Mouse (Mus musculus) R1 (cell line): Measurements from ENCODE around the gene Pak6.
"Not testable (repeated sequence)": the region's sequence is repeated elsewhere in the genome, so short reads cannot be mapped to it uniquely, and the experiment has no call there.

ENCODE experiments used
- DNase-seq: peaks from one replicate; pipeline ENCODE4 v3.0.0-alpha.2; 2018; ENCODE audit warnings: low read depth, low spot score

Pak6 gene

GRCm38 (mm10) chr2:118662902-118663803 lies at the start of gene Pak6:
Pak6 (plus strand) TSS chr2:118663303.
- peak; percentile 77 for DNase-seq

- DNase-seq: no peak
Measured at GRCm38 (mm10) chr2:118618013-118618412, 45.1 kb upstream of the Pak6 start.

DNA sequence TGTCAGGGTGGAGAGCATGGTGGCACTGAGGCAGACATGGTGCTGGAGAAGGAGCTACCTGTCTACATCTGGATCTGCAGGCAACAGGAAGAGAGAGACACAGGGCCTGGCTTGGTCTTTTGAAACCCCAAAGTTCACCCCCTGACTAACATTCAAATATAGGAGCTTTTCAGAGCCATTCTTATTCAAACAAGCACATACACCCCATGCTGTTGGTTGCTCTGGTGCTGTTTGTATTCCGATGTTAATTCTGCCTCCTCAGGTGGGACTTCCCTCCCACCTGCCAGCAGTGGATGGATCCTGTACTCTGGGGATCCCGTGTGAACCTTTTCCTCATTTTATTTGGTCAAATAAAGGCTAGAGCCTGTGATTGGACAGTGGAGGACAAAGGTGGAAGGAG lies 43.0 kb upstream of the Pak6 start:
- DNase-seq: peak; percentile 90

DNA sequence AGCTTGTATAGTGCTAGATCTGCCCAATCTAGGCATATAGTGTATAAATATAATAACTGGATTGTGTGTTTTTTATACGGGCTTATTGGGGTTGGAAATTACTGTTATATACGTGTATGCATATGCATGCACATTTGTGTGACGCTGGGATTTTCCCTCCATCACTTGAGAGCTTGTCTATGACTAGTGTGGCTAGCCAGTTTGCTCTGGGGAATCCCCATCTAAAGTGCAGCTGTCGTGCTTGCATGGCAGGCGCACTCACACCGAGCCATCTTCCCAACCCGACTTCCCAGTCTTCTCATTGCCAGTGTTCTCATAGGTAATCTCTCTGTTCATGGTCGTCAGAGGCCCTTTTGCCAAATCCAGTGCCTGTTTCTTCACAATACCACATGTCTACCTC lies 42.5 kb upstream of the Pak6 start:
- DNase-seq: peak; percentile 32

- no peak for DNase-seq
Measured at GRCm38 (mm10) chr2:118629276-118629675, 33.8 kb upstream of the Pak6 start.

GRCm38 (mm10) chr2:118633441-118633840 lies 29.7 kb upstream of the Pak6 start:
- DNase-seq: no peak

DNA sequence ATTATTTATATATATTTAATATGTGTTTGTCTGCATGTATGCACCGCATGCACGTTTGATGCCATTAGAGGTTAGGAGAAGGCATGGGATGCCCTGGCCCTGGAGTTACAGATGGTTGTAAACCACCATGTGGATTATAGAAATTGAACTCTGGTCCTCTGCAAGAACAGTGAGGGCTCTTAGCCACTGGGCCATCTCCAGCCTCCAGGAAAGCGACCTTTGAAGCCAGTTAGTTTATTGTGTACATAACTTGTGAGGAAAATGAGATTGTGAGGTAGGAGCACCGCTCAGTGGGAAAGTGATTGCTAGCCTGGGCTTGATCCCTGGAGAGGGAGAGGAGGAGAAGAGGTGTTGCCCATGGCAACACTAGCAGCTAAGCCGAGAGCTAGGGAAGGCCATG lies 25.8 kb upstream of the Pak6 start:
- no peak for DNase-seq

- DNase-seq: peak; percentile 74
Measured at GRCm38 (mm10) chr2:118637888-118638526, 25.1 kb upstream of the Pak6 start.

DNA sequence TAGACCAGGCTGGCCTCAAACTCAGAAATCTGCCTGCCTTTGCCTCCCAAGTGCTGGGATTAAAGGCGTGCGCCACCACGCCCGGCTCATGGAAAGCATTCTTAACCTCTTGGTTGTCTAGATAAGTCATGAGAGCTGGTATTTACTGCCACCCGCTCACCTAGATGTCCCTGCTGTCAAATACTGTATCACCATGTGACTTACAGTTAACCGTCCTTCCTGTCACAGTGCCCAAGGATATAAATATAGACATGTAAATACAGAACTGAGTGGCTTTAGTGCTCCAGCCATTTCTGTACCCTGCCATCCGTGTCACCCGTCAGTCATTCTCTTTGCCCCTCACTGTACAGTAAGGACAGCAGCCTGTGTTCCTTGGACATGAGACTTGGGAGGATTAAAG lies 24.4 kb upstream of the Pak6 start:
- no peak for DNase-seq

DNA sequence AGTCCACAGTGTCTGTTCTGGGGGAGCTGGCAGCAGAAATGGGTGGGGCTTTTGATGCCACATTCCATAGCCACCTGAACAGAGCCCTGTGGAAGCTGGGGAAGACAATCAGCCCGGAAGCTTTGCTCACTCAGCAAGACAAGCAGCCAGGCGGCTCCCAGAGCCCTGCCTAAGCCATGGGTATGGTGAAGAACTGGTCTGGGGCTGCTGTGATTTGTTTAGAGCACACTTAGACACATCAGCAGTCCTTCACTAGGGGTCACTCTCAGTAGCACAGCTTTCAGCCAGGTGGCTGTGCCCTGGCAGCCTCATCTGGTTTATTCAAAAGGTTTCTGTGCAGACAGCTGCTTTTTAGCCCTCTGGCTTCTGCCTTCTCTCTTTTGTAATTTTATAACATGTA lies 22.0 kb upstream of the Pak6 start:
- peak; percentile 95 for DNase-seq

GRCm38 (mm10) chr2:118642431-118642830 lies 20.7 kb upstream of the Pak6 start:
- peak; percentile 38 for DNase-seq

- DNase-seq: no peak
Measured at GRCm38 (mm10) chr2:118642942-118643341, 20.2 kb upstream of the Pak6 start.

DNA sequence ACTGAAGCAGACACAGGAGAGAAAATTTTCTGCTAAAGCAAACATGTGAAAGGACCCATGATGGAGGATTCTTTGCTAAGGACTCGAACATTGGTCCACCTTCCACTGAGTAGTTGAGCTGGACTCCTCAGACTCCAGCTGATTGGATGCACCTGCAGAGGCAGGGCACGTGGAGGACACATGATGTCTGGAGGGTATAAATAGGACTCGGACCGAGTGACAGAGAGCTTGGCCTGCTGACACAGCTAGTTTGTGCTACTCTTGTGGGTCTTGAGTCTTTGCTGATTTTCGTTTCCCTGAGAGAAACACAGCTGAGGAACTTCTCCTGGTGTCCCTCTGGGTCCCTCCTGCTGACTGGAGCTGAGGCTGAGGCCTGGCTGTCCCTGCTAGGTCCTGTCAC lies 16.4 kb upstream of the Pak6 start:
- DNase-seq: no peak

- not testable (repeated sequence) for DNase-seq
Measured at GRCm38 (mm10) chr2:118650697-118651096, 12.4 kb upstream of the Pak6 start.

DNA sequence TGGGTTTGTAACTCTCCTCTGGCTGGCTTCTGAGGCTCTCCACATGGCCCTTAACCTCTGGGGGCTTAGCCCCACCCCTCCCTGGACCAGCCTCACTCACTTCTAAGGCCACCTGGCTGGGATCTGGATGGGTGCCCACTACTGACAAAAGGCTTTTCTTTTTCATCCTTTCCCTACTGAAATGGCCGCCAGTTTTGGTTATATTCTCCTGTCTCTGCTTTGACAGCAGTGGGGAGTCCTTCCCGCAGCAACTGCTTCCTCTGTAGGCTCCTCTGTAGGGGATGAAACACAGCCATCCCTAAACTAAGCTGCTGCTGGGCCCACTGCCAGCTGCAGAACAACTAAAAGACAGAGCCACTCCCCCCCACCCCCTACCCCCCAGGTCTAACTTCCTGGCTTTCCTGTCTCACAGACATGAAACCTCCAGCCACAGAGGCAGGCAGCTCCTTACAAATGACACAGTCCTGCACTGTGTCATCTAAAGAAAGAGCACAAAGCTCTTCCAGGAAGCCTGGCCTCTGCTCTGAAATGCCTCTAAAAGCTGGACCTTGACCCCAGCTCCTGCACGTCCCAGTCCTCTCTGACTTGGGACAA lies 6.3 kb upstream of the Pak6 start:
- no peak for DNase-seq

DNA sequence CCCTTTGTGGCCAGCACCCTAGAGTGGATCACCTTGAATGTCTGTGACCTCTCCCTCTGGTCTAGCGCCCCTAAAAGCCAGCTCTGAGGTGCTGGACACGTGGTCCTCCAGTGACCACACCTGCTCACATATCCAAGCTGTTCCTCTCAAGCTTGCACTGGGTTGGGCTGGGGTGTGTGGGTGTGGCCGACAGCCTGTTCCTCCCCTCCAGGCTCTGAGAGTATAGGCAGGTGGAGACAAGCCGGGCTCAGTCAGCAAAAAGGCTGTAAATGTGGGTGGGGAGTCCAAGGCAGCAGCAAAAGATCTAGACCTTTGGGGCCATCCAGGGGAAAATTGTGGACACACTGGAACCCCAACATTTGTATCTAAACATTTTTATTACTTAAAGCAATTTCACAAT lies 4.6 kb upstream of the Pak6 start:
- peak; percentile 78 for DNase-seq

DNA sequence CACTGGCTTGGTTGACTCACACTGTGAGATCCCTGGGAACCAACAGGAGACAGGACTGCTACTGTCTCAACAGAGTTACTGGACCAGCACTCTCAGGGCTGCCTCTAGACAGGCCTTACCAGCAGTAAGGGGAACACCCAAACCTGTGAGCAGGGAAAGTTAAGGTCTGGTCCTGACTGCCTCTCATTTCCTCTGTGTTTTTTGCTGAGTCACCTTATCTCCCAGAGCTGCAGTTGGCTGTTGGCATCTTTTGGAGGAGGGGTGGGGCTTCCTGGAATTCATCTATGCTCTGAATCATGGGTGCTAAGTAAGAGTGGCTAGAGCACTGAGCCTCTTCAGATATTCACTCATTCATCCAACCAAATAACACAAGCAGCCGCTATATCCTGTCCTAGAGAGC lies 4.0 kb upstream of the Pak6 start:
- DNase-seq: peak; percentile 83

DNA sequence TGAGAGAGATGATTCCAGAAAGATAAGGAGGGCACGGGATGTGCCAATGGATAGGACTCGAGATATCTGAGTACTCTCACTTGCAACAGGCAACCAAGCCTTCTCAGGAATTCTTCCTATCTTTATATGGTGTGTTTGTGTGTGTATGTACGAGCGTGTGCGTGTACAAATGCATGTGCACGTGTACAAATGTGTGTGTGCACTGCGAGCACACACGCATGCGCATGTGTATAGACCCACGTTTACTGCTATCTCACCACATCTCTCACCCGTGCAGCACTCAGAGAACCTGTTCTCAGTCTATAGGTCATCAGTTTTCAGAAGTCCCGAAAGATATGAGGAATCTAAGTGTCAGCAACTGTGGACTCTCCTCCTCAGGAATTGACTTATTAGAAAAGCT lies 3.6 kb upstream of the Pak6 start:
- DNase-seq: no peak

DNA sequence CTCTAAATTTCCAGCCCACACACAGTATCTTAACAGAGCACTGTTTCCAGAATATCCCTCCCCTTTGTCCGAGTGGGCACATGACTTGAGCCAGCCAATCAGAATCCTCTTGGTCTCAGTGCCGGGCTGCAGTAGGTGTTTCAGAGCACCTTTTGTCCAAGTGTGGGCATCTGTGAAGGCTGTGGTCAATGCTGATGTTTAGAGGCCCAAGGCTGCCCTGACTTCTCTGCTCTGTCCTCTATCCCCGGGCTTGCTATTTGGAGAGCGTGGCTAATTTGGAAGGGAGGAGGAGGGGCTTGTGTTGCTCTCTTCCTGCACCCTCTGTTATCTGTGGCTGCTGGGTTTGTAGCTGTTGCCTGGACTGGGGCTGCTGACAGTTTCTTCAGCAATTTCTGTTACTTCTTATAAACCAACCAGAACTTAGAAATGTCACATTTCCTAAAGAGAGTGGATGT lies 3.1 kb upstream of the Pak6 start:
- peak; percentile 71 for DNase-seq

GRCm38 (mm10) chr2:118661891-118662290 lies 1.2 kb upstream of the Pak6 start:
- DNase-seq: no peak

- DNase-seq: no peak
Measured at GRCm38 (mm10) chr2:118663804-118664766, 982 bp downstream of the Pak6 start.
